Mouse (Mus musculus): ENCODE results near the gene Adcy6. TPM values are rescaled to one million over a fixed set of nuclear protein-coding genes. Genes with fewer than 3 reads are reported as not detected.
A peak's percentile ranks its signal among the peaks of the same experiment; 100 is the strongest.

The Adcy6 gene
- total RNA-seq, 2 experiments from 2014 or later, result 141 to 152 TPM

- DNase-seq, result no peak
Observed at GRCm38 (mm10) chr15:98557186-98557585, 52.7 kb downstream of the Adcy6 start.

- peak; percentile 19 for DNase-seq
Observed at GRCm38 (mm10) chr15:98555881-98556280, 54.0 kb downstream of the Adcy6 start.

DNA sequence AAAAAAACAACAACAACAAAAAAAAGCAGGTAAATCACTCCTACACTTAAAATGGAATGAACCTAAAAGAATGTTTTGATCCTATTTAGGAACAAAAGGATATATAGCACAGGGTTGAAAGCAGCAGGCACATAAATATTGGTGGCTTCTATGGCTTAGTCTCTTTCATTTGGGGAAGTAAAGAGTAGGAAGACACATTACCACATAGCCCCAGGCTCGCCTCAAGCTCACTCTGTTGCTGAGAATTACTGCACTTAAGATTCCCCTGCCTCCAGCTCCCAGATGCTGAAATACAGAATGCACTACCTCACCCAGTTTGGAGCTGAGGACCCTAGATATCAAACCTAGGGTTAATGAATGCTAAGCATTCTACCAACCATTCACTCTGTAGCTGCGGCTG lies 57.1 kb downstream of the Adcy6 start:
- DNase-seq, result no peak

DNA sequence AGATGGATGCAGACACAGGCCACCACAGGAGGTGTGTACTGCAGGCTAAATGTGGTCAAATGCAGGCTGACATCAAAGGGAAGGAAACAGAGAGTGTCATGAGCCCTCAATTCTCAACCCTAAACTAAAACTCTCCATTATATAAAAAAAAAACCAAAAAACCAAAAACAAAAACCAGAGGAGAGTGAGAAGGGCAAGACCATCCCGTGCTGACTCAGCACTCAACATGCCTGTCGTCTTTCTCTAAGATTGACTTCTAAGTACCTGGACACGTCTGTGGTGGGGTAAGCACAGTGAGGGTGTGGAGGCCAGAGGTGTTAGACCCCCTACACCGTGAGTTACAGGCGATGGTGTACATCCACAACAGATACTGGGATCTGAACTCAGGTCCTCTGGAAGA lies 63.0 kb downstream of the Adcy6 start:
- no peak for DNase-seq

- no peak for DNase-seq
Observed at GRCm38 (mm10) chr15:98545151-98545550, 64.7 kb downstream of the Adcy6 start.

DNA sequence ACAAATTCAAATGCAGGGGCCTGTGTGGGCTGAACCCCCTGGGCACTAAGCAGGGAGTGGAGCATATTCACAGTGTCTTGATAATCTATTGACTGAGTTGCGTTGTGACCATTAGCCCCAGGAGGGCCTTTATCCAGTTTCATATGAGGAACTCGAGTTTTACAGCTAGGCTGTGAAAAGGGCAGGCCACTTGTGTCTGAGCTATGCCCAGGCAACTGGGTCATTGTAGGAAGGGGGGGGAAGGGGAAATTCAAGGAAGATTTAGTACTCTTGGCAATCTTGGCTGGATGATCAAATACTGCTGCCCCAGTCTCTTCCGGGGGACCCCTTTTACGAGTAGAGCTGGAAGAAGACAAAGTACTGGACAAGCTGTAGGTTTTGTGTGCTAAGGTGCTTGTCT lies 66.5 kb downstream of the Adcy6 start:
- DNase-seq, result no peak

DNA sequence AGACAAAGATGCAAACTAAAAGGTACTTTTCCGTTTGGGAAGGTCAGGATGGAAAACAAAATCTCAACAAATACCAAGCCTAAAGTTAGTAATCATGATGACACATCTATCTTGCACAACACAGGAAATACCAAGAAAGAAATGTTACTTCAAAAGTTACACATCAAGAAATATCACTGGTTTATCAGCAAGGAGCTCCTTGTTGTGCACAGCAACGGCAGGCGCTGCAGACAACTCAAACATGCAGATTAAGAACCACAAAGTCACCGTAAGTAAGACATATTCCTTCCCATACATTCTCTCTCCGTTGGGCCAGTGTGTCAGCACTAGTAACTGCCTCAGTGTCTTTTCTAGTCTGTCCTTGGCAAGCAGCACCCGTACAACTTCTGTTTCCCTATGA lies 68.8 kb downstream of the Adcy6 start:
- DNase-seq, result no peak

Other genes starting within 250 kb of the Adcy6 start
- gene Olfr283, start 229.1 kb downstream of the Adcy6 start, total RNA-seq (2021), result not detected
- gene Olfr282, start 178.9 kb downstream of the Adcy6 start, total RNA-seq (2021), result not detected
- not detected for gene Olfr281, start 157.5 kb downstream of the Adcy6 start, total RNA-seq (2021)
- not detected for gene OR5BS1P, start 140.2 kb downstream of the Adcy6 start, total RNA-seq (2021)
- not detected for gene Lalba, start 127.4 kb downstream of the Adcy6 start, total RNA-seq (2021)
- not detected for gene Olfr279, start 117.7 kb downstream of the Adcy6 start, total RNA-seq (2021)
- gene Kansl2, start 75.8 kb downstream of the Adcy6 start, total RNA-seq (2021), result 10 to 100 TPM; 88.8 to 93.8 TPM
- gene Ccnt1, start 39.2 kb downstream of the Adcy6 start, total RNA-seq (2021), result 10 to 100 TPM; 33.8 to 34.1 TPM
- not detected for gene 4930415O20Rik, start 39.1 kb downstream of the Adcy6 start, total RNA-seq (2021)
- gene Cacnb3, start 20.8 kb upstream of the Adcy6 start, total RNA-seq (2021), result 10 to 100 TPM; 15.5 to 15.8 TPM
- gene Ddx23, start 52.8 kb upstream of the Adcy6 start, total RNA-seq (2021), result 10 to 100 TPM; 57.6 to 59.6 TPM
- 1 to 10 TPM; 1.5 TPM for gene Rnd1, start 67.4 kb upstream of the Adcy6 start, total RNA-seq (2021)
- gene Ccdc65, start 98.1 kb upstream of the Adcy6 start, total RNA-seq (2021), result under 1 TPM; 0.38 to 0.55 TPM
- gene Fkbp11, start 118.1 kb upstream of the Adcy6 start, total RNA-seq (2021), result 10 to 100 TPM; 11.0 to 12.8 TPM
- 10 to 100 TPM; 40.9 to 43.7 TPM for gene Arf3, start 153.1 kb upstream of the Adcy6 start, total RNA-seq (2021)
- under 1 TPM; 0.36 to 0.50 TPM for gene Wnt10b, start 168.1 kb upstream of the Adcy6 start, total RNA-seq (2021)
- not detected for gene Wnt1, start 179.8 kb upstream of the Adcy6 start, total RNA-seq (2021)
- gene Ddn, start 199.4 kb upstream of the Adcy6 start, total RNA-seq (2021), result 1 to 10 TPM in 1 of 2 experiments, under 1 TPM in 1; 0.93 to 1.2 TPM
- 10 to 100 TPM; 88.9 to 89.3 TPM for gene Prkag1, start 221.4 kb upstream of the Adcy6 start, total RNA-seq (2021)